Mouse (Mus musculus): Measurements from ENCODE around the gene Nt5dc2. TPM values are rescaled to one million over a fixed set of nuclear protein-coding genes. Genes with fewer than 3 reads are reported as not detected.

The Nt5dc2 gene
- polyA plus RNA-seq, 1 experiment from 2014 or later: 48.5 TPM

DNA sequence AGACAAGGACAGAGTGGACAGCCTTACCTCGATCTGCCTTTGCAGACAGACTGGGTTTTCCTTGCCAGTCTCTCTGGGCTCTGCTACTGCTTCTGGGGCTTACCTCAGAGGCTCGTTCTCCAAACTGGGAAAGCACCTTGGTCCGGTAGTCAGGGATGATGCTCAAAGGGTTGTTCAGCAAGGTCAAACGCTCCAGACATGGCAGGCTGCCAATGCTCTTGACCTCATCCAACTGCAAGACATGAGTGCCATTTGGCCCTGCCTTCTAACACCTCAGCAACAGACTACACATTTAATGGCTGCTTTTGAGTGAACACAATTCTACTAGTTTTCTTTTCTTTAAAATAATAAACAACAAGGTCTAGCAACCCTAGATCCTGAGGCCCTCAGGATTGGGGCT is 55.8 kb downstream of the Nt5dc2 start:
- Histone ChIP-seq H3K4me3 (ENCODE audit: low read depth, low read length) (no peak overlapping the region), H3K27me3 (ENCODE audit: insufficient read depth, low read length) (no peaks in the 10 kb centered on the region), H3K9me3 (ENCODE audit: low read length) (no peaks in the 10 kb centered on the region), H3K27ac (ENCODE audit: low read depth) (no peak overlapping the region), H3K4me1 (ENCODE audit: insufficient read depth) (peaks cover 29% of the 10 kb centered on the region), H3K4me2 (ENCODE audit: low read depth, low read length) (no peak overlapping the region), H3K9ac (replicated peaks) (no peak overlapping the region), H3K36me3 (replicated peaks; ENCODE audit: insufficient read depth, low read length) (peaks cover 84% of the 10 kb centered on the region)
- DNase-seq: peak; percentile 57
- ATAC-seq: no peak
- TF ChIP-seq EP300 (IDR thresholded peaks at IDR 0.05; ENCODE audit: low read depth) (no peak), CTCF (IDR thresholded peaks at IDR 0.05; ENCODE audit: low read depth) (no peak)
- 72% methylated on average over 4 of the region's 4 CpGs for WGBS (ENCODE audit: insufficient replicate concordance)

Other genes starting within 250 kb of the Nt5dc2 start
- gene Itih4, start 244.6 kb upstream of the Nt5dc2 start, polyA plus RNA-seq (2015; fragmentation: Nextera tagmentation; extraction: Ambion mirVana): 631 and 661 TPM in 2 replicates
- 1,712 and 1,929 TPM in 2 replicates for gene Itih3, start 207.3 kb upstream of the Nt5dc2 start, polyA plus RNA-seq (2015; fragmentation: Nextera tagmentation; extraction: Ambion mirVana)
- gene Itih1, start 187.8 kb upstream of the Nt5dc2 start, polyA plus RNA-seq (2015; fragmentation: Nextera tagmentation; extraction: Ambion mirVana): 173 and 210 TPM in 2 replicates
- 2.8 and 3.1 TPM in 2 replicates for gene Nek4, start 179.7 kb upstream of the Nt5dc2 start, polyA plus RNA-seq (2015; fragmentation: Nextera tagmentation; extraction: Ambion mirVana)
- 9.4 TPM in 2 replicates for gene Glt8d1, start 129.7 kb upstream of the Nt5dc2 start, polyA plus RNA-seq (2015; fragmentation: Nextera tagmentation; extraction: Ambion mirVana)
- 346 and 365 TPM in 2 replicates for gene Spcs1, start 129.4 kb upstream of the Nt5dc2 start, polyA plus RNA-seq (2015; fragmentation: Nextera tagmentation; extraction: Ambion mirVana)
- gene Pbrm1, start 111.9 kb upstream of the Nt5dc2 start, polyA plus RNA-seq (2015; fragmentation: Nextera tagmentation; extraction: Ambion mirVana): 31.0 and 33.2 TPM in 2 replicates
- 67.4 and 71.9 TPM in 2 replicates for gene Gnl3, start 111.9 kb upstream of the Nt5dc2 start, polyA plus RNA-seq (2015; fragmentation: Nextera tagmentation; extraction: Ambion mirVana)
- gene Smim4, start 2.1 kb upstream of the Nt5dc2 start, polyA plus RNA-seq (2015; fragmentation: Nextera tagmentation; extraction: Ambion mirVana): 76.1 and 79.2 TPM in 2 replicates
- 34.7 and 42.5 TPM in 2 replicates for gene Stab1, start 37.6 kb downstream of the Nt5dc2 start, polyA plus RNA-seq (2015; fragmentation: Nextera tagmentation; extraction: Ambion mirVana)
- gene Tnnc1, start 77.3 kb downstream of the Nt5dc2 start, polyA plus RNA-seq (2015; fragmentation: Nextera tagmentation; extraction: Ambion mirVana): 3.9 and 8.4 TPM in 2 replicates
- gene Nisch, start 85.9 kb downstream of the Nt5dc2 start, polyA plus RNA-seq (2015; fragmentation: Nextera tagmentation; extraction: Ambion mirVana): 51.1 and 65.0 TPM in 2 replicates
- gene Sema3g, start 86.8 kb downstream of the Nt5dc2 start, polyA plus RNA-seq (2015; fragmentation: Nextera tagmentation; extraction: Ambion mirVana): 0.04 and 0.06 TPM in 2 replicates
- 7.3 and 8.3 TPM in 2 replicates for gene Phf7, start 120.3 kb downstream of the Nt5dc2 start, polyA plus RNA-seq (2015; fragmentation: Nextera tagmentation; extraction: Ambion mirVana)
- gene Bap1, start 120.4 kb downstream of the Nt5dc2 start, polyA plus RNA-seq (2015; fragmentation: Nextera tagmentation; extraction: Ambion mirVana): 16.3 and 19.8 TPM in 2 replicates
- gene Dnah1, start 192.8 kb downstream of the Nt5dc2 start, polyA plus RNA-seq (2015; fragmentation: Nextera tagmentation; extraction: Ambion mirVana): 0.05 and 0.06 TPM in 2 replicates
- gene Capn7, start 205.6 kb downstream of the Nt5dc2 start, polyA plus RNA-seq (2015; fragmentation: Nextera tagmentation; extraction: Ambion mirVana): 10.3 and 12.4 TPM in 2 replicates

All from liver, postnatal 0 days (tissue).